Mouse (Mus musculus): ENCODE data around the gene Mmp14.

DNA sequence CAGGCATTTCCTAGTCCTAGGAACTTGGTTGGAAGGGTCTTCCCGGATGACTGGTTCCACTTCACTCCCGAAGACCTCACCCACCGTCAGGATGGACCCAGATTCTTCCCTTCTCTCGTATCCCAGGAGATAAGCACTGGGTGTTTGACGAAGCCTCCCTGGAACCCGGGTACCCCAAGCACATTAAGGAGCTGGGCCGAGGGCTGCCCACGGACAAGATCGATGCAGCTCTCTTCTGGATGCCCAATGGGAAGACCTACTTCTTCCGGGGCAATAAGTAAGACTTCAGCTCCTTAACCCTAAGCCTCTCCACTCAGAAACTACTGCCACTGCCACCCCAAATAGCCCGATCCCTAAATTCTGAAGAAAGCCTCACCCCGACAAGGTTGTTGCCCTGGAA is 7.7 kb downstream of the Mmp14 start:
- TF ChIP-seq GATA1 (IDR thresholded peaks at IDR 0.05; ENCODE audit: low read length) (no peak), TAL1 (IDR thresholded peaks at IDR 0.05; ENCODE audit: low read length) (no peak)

All from erythroblast, embryonic 14.5 days (primary cell).